Mouse (Mus musculus): ENCODE measurements around the gene Bmf.

Gene Bmf

DNA sequence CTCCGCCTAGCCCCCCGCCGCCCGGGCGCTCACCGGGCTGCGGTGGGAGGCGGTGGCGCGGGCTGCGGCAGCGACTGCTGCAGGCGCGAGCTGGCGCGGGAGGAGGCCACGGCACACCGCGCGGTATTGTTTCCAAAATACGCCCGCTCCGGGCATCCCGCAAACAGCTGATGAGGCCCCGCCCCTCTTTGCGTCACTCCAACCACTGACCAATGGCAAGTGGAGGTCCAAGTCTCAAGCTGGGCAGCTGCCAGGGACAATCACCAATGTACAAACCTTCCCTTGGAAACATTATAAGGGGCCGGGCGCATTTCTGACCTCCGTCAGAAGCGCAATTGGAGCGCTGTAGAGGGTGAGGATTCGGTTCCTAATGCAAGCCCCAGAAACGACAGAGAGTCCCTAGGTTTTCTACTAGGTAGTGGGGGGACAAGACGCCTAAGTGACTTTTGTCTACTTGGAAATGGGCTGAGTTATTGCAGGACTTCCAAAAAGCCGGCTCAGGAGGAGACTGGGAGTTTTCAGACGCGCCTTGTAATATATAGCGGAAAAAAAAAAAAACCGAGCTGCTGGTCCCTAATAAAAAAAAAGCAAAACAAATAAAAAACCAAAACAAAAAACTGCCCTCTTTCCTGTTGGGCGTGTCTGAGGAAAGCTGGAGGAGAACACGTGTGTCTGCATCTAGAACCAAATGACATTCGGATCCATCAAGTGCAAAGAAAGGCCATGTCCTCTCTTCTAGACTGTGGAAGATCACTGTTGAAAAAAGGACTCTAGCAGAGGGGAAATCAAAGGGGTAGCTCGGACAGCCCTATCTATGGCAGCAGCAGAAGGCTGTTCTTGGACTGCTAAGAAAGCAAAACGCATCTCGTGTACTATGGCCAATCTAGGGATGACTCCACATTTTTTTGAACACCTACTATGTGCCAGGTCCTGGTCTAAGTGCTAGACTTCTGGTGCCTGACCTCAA lies at the start of gene Bmf:
TSS of gene Bmf (minus strand) at position 181 of the 967 bp plus-strand sequence.
- peak; percentile 77 for DNase-seq (ENCODE audit: low read depth)

GRCm38 (mm10) chr2:118599087-118599486 lies 49.6 kb upstream of the Bmf start:
- peak; percentile 44 for DNase-seq (ENCODE audit: low read depth)

DNA sequence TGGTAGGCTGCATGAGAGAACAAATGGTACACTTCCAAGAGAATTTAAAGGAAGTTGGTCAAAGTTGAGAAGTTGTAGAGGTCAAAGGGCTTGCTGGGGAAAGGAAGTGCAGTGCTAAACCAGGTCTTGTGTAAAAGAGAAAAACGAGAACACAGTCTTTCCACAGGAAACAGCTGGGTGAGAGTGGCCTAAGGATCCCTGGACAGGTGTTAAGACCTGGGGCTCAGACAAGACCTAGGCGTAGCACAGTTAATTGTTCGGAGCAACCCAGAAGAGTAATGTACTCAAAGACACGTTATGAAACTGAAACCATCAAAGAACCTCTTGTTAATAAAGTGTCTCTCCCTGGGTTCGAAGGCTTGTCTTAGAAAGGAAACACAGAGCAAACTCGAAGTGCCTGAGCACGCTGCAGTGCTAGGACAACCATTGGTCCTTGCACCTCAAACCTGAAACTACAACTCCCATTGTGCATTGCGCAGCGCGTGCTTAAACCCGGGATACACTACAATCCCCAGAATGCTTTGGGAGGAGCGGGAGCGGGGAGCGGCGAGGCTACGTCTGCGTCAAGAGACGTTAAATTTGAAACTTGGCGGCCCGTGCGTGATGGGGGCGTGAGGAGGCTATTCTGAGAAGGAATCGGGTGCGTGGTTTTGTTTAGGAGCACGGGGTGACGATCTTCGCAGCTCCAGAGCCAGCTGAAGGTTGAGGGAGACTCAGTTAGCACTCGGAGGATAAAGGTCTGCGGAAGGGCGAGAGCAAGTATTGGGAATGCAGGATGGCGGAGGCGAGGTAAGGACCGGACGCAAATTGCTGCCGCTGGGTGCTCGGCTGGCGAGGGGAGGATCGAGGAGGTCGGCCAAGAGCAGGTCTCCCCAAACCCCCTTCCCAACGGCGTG lies 48.4 kb upstream of the Bmf start, which contains the start of gene Bub1b:
TSS of gene Bub1b (plus strand) at position 539 of the 896 bp plus-strand sequence.
- peak; percentile 96 for DNase-seq (ENCODE audit: low read depth)

DNA sequence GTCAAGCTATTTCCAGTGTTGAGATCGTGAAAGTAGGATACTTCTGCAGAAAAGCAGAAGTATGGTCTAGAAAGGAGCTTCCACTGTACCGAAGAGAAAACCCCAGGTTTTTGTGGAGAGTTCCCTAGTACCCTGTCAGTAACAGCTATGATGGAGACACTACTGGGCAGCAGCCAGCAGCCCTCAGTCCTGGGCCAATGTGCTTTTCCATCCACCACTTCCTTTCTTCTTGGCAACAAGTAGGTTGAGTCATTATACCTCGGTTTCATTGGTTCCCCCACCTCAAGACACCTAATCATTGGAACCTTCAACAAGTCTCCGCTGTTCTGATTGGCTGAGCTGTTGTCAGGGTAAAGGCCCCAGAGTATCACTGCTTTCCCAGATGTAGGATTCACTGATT lies 41.6 kb upstream of the Bmf start:
- no peak for DNase-seq (ENCODE audit: low read depth)

DNA sequence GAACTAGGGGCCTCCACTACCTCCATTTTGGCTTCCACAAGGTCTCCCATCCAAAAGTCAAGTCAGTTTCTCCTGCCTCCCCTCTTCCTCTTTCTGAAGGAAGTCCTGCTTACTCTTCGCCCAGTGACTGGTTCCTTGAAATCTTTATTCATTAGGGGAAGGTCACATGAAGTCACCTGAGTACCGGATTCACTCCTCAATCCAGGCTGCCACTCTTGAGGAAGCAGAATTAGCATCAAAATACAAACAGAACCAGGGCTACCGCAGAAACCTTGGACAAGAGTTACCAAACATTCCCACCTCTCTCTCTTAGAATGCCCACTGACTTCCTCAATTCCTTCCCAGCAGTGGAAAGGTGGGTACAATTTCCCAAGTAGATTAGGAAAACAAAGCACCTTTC lies 38.2 kb upstream of the Bmf start:
- DNase-seq (ENCODE audit: low read depth), result no peak

- no peak for DNase-seq (ENCODE audit: low read depth)
These were observed 36.5 kb upstream of the Bmf start for GRCm38 (mm10) chr2:118586013-118586412.

DNA sequence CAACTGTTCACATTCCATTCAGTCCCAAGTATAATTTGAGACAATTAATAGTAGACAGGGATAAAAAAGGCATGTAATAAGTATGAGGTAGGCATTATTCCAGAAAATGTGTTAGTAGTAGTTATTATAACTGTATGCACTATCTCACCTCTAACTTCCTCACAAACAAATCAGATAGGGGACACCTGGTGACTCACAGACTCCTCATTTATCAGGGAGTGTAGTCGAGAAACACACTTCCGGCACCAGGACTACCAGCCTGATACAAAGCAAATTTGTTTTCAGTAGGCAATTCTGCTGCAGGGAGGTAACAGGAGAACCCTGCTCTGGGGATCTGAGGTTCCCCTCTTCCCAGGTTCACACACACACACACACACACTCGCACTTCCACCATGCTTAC lies 23.6 kb upstream of the Bmf start:
- DNase-seq (ENCODE audit: low read depth), result no peak

DNA sequence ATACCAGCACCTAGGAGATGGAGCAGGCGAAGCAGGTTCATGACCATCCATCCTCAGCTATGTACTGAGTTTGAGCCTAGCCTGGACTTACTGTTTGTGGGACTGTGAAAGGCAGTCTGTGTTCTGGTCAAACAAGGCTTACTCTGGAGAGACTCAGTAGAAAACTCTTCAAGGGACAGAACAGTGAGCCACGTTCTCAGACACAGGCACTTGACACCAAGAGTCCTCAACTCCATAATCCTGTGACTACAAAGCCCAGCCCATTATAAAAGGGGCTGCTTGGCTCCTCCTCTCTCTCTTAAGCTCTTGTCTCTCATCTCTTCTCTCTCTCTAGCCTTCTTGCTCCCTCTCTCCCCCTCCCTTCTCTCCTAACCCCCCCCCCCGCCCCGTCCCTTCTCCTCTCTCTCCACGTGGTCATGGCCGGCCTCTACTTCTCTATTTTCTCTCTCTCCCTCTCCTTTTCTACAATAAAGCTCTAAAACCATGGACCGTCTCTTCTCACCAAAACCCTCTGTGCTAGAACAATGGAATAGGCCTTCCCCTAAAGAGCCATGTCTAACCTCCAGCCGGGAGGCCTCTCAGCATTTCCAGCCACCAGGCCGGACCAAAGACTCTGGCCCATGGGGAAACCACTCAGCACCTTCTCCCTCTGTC lies 22.8 kb upstream of the Bmf start:
- no peak for DNase-seq (ENCODE audit: low read depth)

DNA sequence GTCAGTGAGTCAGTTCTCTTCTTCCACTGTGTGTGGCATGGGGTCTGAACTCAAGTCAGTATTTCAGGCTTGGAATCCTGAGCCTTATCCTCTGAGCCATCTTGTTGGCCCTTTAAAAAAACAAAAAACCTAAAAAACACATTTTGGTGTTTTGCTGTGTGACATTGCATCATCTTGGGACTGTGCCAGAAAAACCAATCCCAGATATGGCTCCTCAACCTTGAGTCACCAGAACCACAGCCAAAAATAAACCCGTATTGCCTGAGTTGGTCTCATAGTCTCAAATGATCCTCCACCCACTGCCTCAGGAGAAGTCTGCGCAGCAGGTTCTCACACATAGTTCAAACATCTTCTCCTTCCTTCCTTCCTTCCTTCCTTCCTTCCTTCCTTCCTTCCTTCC lies 21.5 kb upstream of the Bmf start:
- DNase-seq (ENCODE audit: low read depth), result no peak

DNA sequence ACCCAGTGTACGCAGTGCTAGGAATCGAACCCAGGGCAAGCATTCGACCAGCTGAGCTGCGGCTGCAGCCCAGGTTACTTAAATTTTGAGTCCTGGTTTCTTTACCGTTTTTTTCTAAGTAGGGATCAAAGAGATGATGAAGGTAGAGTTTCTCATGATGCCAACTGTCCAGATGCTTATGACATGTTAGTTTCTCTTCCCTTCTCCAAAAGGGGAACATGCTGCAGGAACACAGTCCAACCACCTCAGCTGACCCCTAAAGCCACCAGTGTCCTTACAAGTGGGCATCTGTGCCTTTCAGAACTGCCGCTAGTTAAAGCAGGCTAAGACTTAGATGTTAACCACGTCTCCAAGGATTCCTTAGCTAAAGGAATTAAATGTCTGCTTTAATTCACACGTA lies 17.7 kb upstream of the Bmf start:
- DNase-seq (ENCODE audit: low read depth), result no peak

GRCm38 (mm10) chr2:118562431-118562830 lies 12.9 kb upstream of the Bmf start:
- DNase-seq (ENCODE audit: low read depth), result no peak

DNA sequence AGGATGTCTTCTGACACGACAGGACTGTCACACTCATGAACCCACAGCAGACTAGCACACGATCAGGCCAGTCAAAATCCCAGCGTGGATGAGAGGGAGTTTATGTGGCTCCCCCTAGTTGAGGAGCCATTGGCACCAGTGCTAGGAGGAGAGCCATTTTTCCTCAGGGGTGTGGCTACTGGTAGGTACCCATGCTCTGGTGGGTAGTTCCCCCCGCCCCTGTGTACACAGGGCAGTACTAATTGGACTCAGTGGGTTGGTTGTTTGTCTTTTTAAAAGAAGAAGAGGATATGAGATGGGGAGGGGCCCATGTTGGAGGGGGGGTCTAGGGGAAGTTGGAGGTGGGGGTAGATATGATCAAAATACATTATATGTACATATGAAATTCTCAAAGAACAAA lies 12.5 kb upstream of the Bmf start:
- no peak for DNase-seq (ENCODE audit: low read depth)

DNA sequence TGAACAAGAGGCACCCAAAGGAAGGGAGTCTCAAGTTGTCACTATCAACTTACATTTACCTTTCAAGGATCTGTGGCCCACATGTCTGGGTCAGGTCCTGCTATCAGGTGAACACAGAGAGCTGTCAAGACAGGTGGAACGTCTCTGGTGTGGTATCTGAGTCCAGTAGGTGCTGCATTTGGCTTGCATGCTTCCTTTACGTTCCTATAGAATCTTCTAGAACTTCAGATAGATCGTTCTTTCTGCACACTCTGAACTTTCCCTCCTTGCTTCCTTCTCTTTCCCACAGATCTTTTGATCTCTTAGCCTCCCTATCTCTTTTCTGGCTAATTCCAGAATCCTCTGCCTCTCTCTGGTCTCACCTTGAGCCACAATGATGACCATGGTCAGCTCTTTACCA lies 8.9 kb upstream of the Bmf start:
- no peak for DNase-seq (ENCODE audit: low read depth)

DNA sequence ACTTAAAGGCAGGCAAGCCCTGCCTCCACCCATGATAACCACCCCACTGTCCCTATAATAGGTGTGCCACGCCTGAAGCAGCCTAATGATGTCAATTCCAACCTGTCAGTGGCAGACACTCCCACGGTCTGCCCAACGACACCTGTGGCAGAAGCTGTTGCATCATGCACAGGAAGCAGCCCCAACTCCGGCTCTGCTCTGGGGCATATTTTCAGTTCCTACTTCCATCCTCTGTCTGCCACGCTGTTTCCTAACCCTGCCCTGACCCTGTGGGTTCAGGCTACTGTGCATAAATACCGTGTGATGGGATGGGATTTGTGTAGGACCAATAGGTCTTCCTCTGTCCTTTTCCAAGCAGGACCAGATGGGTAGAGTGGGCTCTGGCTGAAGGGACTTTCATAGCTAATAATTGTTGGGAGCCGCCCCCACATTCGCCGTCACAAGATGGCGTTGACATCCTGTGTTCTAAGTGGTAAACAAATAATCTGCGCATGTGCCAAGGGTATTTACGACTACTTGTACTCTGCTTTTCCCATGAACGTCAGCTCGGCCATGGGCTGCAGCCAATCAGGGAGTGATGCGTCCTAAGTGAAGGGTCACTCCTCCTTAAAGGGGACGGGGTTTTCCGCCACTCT lies 5.0 kb upstream of the Bmf start:
- peak; percentile 87 for DNase-seq (ENCODE audit: low read depth)

GRCm38 (mm10) chr2:118551606-118552005 lies 2.1 kb upstream of the Bmf start:
- no peak for DNase-seq (ENCODE audit: low read depth)

GRCm38 (mm10) chr2:118548421-118549221 lies 866 bp downstream of the Bmf start:
- peak; percentile 29 for DNase-seq (ENCODE audit: low read depth)

DNA sequence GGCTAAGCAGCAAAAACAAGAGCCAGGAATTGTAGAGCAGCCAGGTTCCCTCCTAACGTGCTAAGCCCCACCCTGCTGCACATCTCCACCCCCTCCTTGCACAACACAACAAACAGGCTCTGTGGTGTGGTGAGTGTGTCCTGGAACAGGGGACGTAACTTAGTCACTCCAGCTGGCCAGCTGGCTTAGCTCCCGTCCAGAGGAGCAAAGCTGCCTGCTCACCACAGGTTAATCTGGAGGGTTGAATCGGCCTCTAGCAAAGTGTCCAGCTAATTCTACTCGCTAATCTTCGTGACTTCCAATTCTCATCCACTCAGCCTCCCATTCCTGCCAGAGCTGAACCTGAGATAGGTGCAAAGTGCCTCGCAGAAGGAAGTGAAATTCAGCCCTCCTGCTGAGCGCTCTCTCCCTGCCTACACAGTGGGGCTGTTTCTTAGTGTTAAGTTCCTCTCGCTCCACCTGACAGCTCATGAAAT lies 1.9 kb downstream of the Bmf start:
- peak; percentile 34 for DNase-seq (ENCODE audit: low read depth)

GRCm38 (mm10) chr2:118546798-118547165 lies 2.7 kb downstream of the Bmf start:
- DNase-seq (ENCODE audit: low read depth), result no peak

GRCm38 (mm10) chr2:118546104-118546797 lies 3.2 kb downstream of the Bmf start:
- DNase-seq (ENCODE audit: low read depth), result peak; percentile 62

Measured in induced T-regulatory cell, adult 2 months (primary cell).